Mouse (Mus musculus) limb, embryonic 15.5 days (tissue): ENCODE data around the gene Cstb. TPM values are rescaled to one million over a fixed set of nuclear protein-coding genes. Genes with fewer than 3 reads are reported as not detected.
A peak's percentile ranks its signal among the peaks of the same experiment; 100 is the strongest.

ENCODE experiments used
- ATAC-seq: fragments of 200-750 bp; cut with Nextera tagmentation; 2 replicates; pipeline ENCODE4 v1.8.0; 2017; ENCODE audit warnings: low read depth, moderate TSS enrichment; ENCODE audit not compliant: insufficient number of reproducible peaks, low FRiP score, low TSS enrichment
- H3K27ac ChIP-seq: fragments of 300-500 bp; sonication (generic); 2 replicates; pipeline ENCODE4 v1.5.1; 2015; ENCODE audit warnings: moderate library complexity, mild to moderate bottlenecking, inconsistent platforms
- H3K27me3 ChIP-seq: fragments of 300-500 bp; sonication (generic); 2 replicates; pipeline ENCODE4 v1.6.1; 2015; ENCODE audit warnings: inconsistent platforms
- H3K36me3 ChIP-seq: fragments of 300-500 bp; sonication (generic); 2 replicates; pipeline ENCODE4 v1.6.1; 2015; ENCODE audit warnings: inconsistent platforms
- H3K4me1 ChIP-seq: fragments of 300-500 bp; sonication (generic); 2 replicates; pipeline ENCODE4 v1.6.1; 2015; ENCODE audit warnings: inconsistent platforms
- H3K4me2 ChIP-seq: fragments of 300-500 bp; sonication (generic); 2 replicates; pipeline ENCODE4 v1.6.1; 2015; ENCODE audit warnings: mild to moderate bottlenecking, inconsistent platforms
- H3K4me3 ChIP-seq: fragments of 300-500 bp; sonication (generic); 2 replicates; pipeline ENCODE4 v1.5.1; 2015; ENCODE audit warnings: mild to moderate bottlenecking, inconsistent platforms
- H3K9ac ChIP-seq: fragments of 300-500 bp; sonication (generic); 2 replicates; pipeline ENCODE4 v1.6.1; 2015; ENCODE audit warnings: inconsistent platforms
- H3K9me3 ChIP-seq: fragments of 300-500 bp; sonication (generic); 2 replicates; pipeline ENCODE4 v1.6.1; 2016; ENCODE audit warnings: inconsistent platforms
- WGBS: fragments of 180-500 bp; shearing (Covaris S2); methylation state at CpG from one replicate; pipeline ENCODE4 v1.1.7; 2015; 5-methylcytosine and 5-hydroxymethylcytosine counted together
- polyA plus RNA-seq: library from polyadenylated mRNA; unstranded; fragments of >200 nt; fragmentation: Nextera tagmentation; extraction: Ambion mirVana; gene quantifications from 2 replicates; pipeline ENCODE4 v1.2.1, GENCODE M21; 2015

The Cstb gene
- polyA plus RNA-seq, 1 experiment from 2014 or later: 319 TPM

- Histone ChIP-seq H3K36me3 (peaks cover 87% of the 10 kb centered on the region), H3K4me1 (no peaks in the 10 kb centered on the region), H3K27me3 (no peaks in the 10 kb centered on the region), H3K4me2 (no peak overlapping the region), H3K4me3 (no peak overlapping the region), H3K9me3 (no peaks in the 10 kb centered on the region), H3K27ac (no peak overlapping the region), H3K9ac (no peak overlapping the region)
- 95% methylated on average over 3 of the region's 3 CpGs for WGBS
- no peak for ATAC-seq
Observed at GRCm38 (mm10) chr10:78446195-78446594, 20.7 kb downstream of the Cstb start.

- WGBS: 83% methylated on average over 3 of the region's 3 CpGs
- no peaks in the 10 kb centered on the region for H3K4me1 ChIP-seq
- no peak overlapping the region for H3K4me3 ChIP-seq
- H3K36me3 ChIP-seq: peaks cover 79% of the 10 kb centered on the region
- no peak overlapping the region for H3K27ac ChIP-seq
- H3K9me3 ChIP-seq: no peaks in the 10 kb centered on the region
- H3K27me3 ChIP-seq: no peaks in the 10 kb centered on the region
- no peak for ATAC-seq
- no peak overlapping the region for H3K9ac ChIP-seq
- no peak overlapping the region for H3K4me2 ChIP-seq
Observed at GRCm38 (mm10) chr10:78447396-78447795, 21.9 kb downstream of the Cstb start.

GRCm38 (mm10) chr10:78450761-78451160, 25.3 kb downstream of the Cstb start:
- Histone ChIP-seq H3K36me3 (peaks cover 47% of the 10 kb centered on the region), H3K4me2 (no peak overlapping the region), H3K4me1 (0 out of 2 replicates have a peak, but pooled peaks cover 4% of the 10 kb centered on the region), H3K4me3 (no peak overlapping the region), H3K27me3 (no peaks in the 10 kb centered on the region), H3K9me3 (no peaks in the 10 kb centered on the region), H3K9ac (no peak overlapping the region), H3K27ac (no peak overlapping the region)
- WGBS: 86% methylated on average over 5 of the region's 5 CpGs
- ATAC-seq: no peak

GRCm38 (mm10) chr10:78452641-78453040, 27.2 kb downstream of the Cstb start:
- Histone ChIP-seq H3K36me3 (peaks cover 30% of the 10 kb centered on the region), H3K9ac (no peak overlapping the region), H3K9me3 (no peaks in the 10 kb centered on the region), H3K4me3 (no peak overlapping the region), H3K4me2 (no peak overlapping the region), H3K4me1 (peaks cover 8% of the 10 kb centered on the region), H3K27me3 (no peaks in the 10 kb centered on the region), H3K27ac (no peak overlapping the region)
- WGBS: 56% methylated on average over 4 of the region's 4 CpGs
- ATAC-seq: no peak

GRCm38 (mm10) chr10:78456696-78457095, 31.2 kb downstream of the Cstb start:
- Histone ChIP-seq H3K27ac (0 out of 2 replicates have a peak overlapping the region, but pooled peaks have one; percentile 27), H3K9me3 (no peaks in the 10 kb centered on the region), H3K36me3 (no peaks in the 10 kb centered on the region), H3K9ac (no peak overlapping the region), H3K27me3 (no peaks in the 10 kb centered on the region), H3K4me2 (no peak overlapping the region), H3K4me1 (peaks cover 37% of the 10 kb centered on the region), H3K4me3 (no peak overlapping the region)
- WGBS: 84% methylated on average over 13 of the region's 13 CpGs
- no peak for ATAC-seq

- H3K27me3 ChIP-seq: no peaks in the 10 kb centered on the region
- no peak for ATAC-seq
- H3K9ac ChIP-seq: no peak overlapping the region
- H3K9me3 ChIP-seq: no peaks in the 10 kb centered on the region
- peak overlapping the region; percentile 57 for H3K27ac ChIP-seq
- H3K4me2 ChIP-seq: no peak overlapping the region
- no peak overlapping the region for H3K4me3 ChIP-seq
- peaks cover 41% of the 10 kb centered on the region for H3K4me1 ChIP-seq
- no peaks in the 10 kb centered on the region for H3K36me3 ChIP-seq
- WGBS: 21% methylated on average over 10 of the region's 10 CpGs
Observed at GRCm38 (mm10) chr10:78457495-78458347, 32.3 kb downstream of the Cstb start.

- 0 out of 2 replicates have a peak, but pooled peaks have one; percentile 2 for ATAC-seq
- H3K27ac ChIP-seq: peak overlapping the region; percentile 57
- peaks cover 47% of the 10 kb centered on the region for H3K4me1 ChIP-seq
- no peak overlapping the region for H3K4me3 ChIP-seq
- 57% methylated on average over 5 of the region's 5 CpGs for WGBS
- H3K9me3 ChIP-seq: no peaks in the 10 kb centered on the region
- no peak overlapping the region for H3K4me2 ChIP-seq
- no peaks in the 10 kb centered on the region for H3K36me3 ChIP-seq
- H3K27me3 ChIP-seq: no peaks in the 10 kb centered on the region
- no peak overlapping the region for H3K9ac ChIP-seq
Observed at GRCm38 (mm10) chr10:78458348-78459111, 33.1 kb downstream of the Cstb start.

GRCm38 (mm10) chr10:78460463-78460862, 35.0 kb downstream of the Cstb start:
- 31% methylated on average over 5 of the region's 5 CpGs for WGBS

GRCm38 (mm10) chr10:78461767-78462166, 36.3 kb downstream of the Cstb start:
- ATAC-seq: no peak
- no peak overlapping the region for H3K9ac ChIP-seq
- H3K4me2 ChIP-seq: no peak overlapping the region
- no peaks in the 10 kb centered on the region for H3K27me3 ChIP-seq
- peaks cover 57% of the 10 kb centered on the region for H3K4me1 ChIP-seq
- H3K4me3 ChIP-seq: no peak overlapping the region
- H3K36me3 ChIP-seq: no peaks in the 10 kb centered on the region
- 77% methylated on average over 4 of the region's 4 CpGs for WGBS
- H3K9me3 ChIP-seq: no peaks in the 10 kb centered on the region
- no peak overlapping the region for H3K27ac ChIP-seq

More at GRCm38 (mm10) chr10:78460463-78460862, 35.0 kb downstream of the Cstb start:
- Histone ChIP-seq H3K9me3 (no peaks in the 10 kb centered on the region), H3K4me2 (no peak overlapping the region), H3K9ac (no peak overlapping the region), H3K4me3 (no peak overlapping the region), H3K4me1 (peaks cover 57% of the 10 kb centered on the region), H3K27ac (no peak overlapping the region), H3K27me3 (no peaks in the 10 kb centered on the region), H3K36me3 (no peaks in the 10 kb centered on the region)
- ATAC-seq: no peak

GRCm38 (mm10) chr10:78462945-78463768, 37.7 kb downstream of the Cstb start:
- no peak for ATAC-seq
- Histone ChIP-seq H3K4me1 (peaks cover 52% of the 10 kb centered on the region), H3K36me3 (no peaks in the 10 kb centered on the region), H3K4me2 (0 out of 2 replicates have a peak overlapping the region, but pooled peaks have one; percentile 100), H3K9ac (no peak overlapping the region), H3K4me3 (no peak overlapping the region), H3K9me3 (no peaks in the 10 kb centered on the region), H3K27ac (no peak overlapping the region), H3K27me3 (no peaks in the 10 kb centered on the region)
- 83% methylated on average over 8 of the region's 8 CpGs for WGBS

GRCm38 (mm10) chr10:78463769-78464167, 38.3 kb downstream of the Cstb start:
- WGBS: 84% methylated on average over 3 of the region's 3 CpGs
- H3K36me3 ChIP-seq: no peaks in the 10 kb centered on the region
- H3K27me3 ChIP-seq: no peaks in the 10 kb centered on the region
- peak overlapping the region; percentile 73 for H3K4me3 ChIP-seq
- peaks cover 46% of the 10 kb centered on the region for H3K4me1 ChIP-seq
- H3K27ac ChIP-seq: no peak overlapping the region
- no peak overlapping the region for H3K9ac ChIP-seq
- no peaks in the 10 kb centered on the region for H3K9me3 ChIP-seq
- ATAC-seq: no peak
- peak overlapping the region; percentile 100 for H3K4me2 ChIP-seq
